Mouse (Mus musculus) lung, postnatal 0 days (tissue): Measurements from ENCODE around the gene Ooep.
"Not testable (repeated sequence)": the region's sequence is repeated elsewhere in the genome, so short reads cannot be mapped to it uniquely, and the experiment has no call there.

Experiments
- CTCF ChIP-seq: IDR thresholded peaks from 2 replicates; pipeline ENCODE4 v1.5.1; 2016; ENCODE audit warnings: antibody characterized with exemption, mild to moderate bottlenecking
- EP300 ChIP-seq: IDR thresholded peaks from 2 replicates; pipeline ENCODE4 v1.6.1; 2016; ENCODE audit warnings: antibody characterized with exemption, mild to moderate bottlenecking, control low read depth

- TF ChIP-seq CTCF, EP300: not testable (repeated sequence)
Observed at GRCm38 (mm10) chr9:78345235-78345634, 33.3 kb downstream of the Ooep start.
